Mouse (Mus musculus) mouse embryonic stem cell (cell line): ENCODE results near the gene Zdhhc7.

Experiments used
- in situ Hi-C, 2 experiments: fragments of 300-500 bp; cut with MboI; formaldehyde crosslinking; loops; 1 replicate in 1 of 2; 3 replicates in 1 of 2; pipeline ENCODE4 v1.14.3; 2019 to 2020; ENCODE audit warnings: low sequenced_read_pairs in 2 of 2, low pct_unique_long_range_greater_than_20kb in 1 of 2, mixed read lengths in 1 of 2; ENCODE audit not compliant: unreplicated experiment in 1 of 2

Zdhhc7 gene

DNA sequence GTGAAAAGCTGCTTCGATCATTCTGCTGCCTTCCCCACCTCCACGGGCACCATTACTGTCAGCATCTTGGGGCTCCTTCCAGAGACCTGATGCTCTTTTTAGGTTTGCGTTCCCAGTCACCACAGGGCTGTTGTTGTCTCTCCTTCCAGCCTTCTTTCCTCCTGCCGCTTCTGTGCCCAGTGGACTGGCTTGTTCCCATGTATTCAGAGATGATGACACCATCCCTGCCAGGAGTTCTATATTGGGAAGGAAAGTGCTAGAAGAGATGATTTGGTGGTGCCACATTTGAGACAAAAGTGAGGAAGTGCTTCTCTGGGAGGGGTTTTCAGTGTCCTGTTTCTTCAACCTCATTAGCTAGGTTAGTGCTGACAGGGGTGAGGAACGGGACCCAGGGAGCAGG lies 17.6 kb upstream of the Zdhhc7 start:
- in situ Hi-C loops, result no loop called here

DNA sequence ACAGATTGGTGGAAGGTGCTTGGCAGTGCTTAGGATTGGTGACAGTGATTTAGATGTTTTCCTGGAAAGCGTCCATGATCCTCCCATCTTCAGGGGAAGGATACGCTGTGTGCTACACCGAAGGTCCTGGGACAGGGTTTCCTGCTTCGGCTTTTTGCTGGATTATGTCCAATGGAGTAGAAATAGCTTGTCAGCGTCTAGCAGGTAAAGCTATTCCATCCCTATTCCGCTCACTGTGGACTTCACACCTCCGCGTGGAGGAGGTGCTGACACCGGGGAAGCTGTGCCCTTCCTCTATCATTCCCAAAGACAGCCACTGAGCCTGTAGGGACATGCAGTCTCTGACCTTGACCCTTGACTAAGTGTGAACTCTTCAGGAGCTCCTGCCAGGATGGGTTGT lies 16.9 kb upstream of the Zdhhc7 start:
- in situ Hi-C loops, result no loop called here

DNA sequence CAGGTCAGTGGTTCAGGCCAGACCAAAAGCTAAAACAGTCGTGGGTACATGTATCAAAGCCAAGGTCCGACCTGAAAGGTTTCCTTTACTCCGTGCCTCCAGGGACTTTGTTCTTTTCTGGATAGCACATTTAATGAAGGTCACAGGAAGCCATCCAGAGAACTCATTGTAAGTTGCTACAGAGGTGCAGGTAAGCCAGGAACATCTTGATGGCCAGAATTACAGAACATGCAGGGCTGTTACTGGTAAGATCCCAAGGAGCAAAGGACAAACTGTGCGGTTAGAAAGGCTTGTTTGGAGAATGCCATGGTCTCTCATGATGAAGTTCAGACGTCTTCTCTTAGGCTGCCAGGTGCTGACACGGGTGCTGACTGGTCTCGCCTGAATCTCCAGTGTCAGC lies 15.3 kb upstream of the Zdhhc7 start:
- in situ Hi-C loops, result no loop called here

DNA sequence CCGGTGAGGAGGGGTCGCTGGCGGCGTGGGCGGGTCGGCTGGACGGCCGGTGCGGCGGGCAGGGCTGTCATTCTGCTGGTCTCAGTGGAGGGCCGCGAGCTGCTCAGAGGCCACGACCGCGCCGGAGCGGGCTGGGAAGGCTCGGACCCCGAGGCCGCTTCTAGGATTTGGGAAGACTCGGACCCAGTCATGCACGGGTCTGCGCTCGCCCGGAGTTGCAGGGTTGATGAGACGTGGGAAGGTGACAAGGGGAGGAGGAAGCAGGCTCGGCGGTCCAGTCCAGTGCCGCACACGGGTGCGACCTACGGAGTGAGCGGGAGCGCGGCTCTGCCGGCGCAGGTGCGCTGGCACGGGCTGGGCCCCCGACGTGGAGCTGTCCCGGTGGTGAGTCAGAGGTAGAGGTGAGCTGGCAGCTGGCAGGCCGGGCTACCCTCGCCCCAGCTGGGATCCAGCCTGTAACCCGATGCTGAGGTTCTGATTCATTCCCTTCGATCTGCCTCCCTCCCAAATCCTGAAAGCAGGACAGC lies 13.1 kb upstream of the Zdhhc7 start:
- in situ Hi-C loops, result no loop called here

DNA sequence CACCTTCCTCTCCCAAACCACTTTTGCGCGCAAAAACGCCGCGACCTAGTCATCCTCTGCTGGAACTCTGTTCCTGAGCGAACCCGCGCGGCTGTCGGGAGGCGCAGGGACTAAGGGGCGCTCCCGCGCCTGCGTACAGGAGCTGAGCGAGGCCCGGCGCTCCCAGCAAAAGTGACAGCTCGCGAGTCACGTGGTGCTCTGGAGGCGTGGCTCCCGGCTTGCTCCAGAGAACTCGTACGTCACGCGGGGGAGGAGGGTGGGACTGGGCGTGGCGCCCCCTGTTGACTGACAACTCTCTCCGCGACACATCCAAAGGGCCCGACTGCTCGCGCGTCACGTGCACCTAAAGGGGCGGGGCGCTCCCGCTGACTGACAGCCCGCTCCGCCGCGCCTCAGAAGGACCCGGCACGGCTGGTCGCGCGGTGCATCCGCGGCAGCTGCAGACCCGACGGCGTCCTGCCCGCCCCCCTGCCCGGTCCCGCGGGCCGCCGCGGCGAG lies 12.5 kb upstream of the Zdhhc7 start, which contains the start of gene 6430548M08Rik:
Gene 6430548M08Rik, plus strand, starts transcription at position 395 of the 498 bp plus-strand sequence.
- in situ Hi-C loops, result no loop called here

DNA sequence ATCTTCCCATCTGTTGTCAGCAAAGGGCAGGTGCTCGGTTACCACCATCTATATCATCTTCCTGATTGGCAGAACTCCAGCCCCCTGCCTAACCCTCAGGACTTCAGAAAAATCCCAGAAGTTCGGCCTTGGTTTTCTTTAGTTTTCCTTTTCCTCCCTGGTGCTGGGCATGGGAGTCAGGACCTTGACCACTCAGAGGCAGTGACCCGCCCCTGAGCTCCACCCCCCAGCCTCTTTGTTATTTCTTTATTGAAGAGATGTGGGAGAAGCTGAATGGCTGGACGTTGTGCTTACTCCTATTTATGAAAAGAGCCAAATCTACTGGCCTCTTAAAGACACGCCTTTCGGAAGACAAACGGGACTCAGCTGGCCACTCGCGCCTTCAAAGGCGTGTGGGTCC lies 12.0 kb upstream of the Zdhhc7 start:
- in situ Hi-C loops, result no loop called here

DNA sequence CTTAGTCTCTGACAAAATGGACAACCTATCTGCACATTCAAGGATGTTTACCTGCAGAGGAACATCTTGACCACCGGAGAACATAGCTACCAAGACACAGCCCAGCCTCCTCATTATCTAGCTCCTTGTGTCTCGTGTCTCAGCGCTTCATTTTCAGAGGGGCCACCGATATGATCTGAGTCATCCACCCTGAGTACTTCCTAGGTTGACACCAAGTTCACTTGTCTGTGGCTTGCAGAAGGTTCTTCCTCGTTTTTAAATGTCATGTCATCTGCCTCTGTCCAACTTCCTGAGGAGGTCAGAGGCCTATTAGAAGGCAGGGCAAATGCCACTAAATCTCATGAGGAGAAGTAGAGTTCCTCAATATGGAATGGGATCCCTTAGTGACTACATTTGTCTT lies 11.3 kb upstream of the Zdhhc7 start:
- in situ Hi-C loops, result no loop called here

DNA sequence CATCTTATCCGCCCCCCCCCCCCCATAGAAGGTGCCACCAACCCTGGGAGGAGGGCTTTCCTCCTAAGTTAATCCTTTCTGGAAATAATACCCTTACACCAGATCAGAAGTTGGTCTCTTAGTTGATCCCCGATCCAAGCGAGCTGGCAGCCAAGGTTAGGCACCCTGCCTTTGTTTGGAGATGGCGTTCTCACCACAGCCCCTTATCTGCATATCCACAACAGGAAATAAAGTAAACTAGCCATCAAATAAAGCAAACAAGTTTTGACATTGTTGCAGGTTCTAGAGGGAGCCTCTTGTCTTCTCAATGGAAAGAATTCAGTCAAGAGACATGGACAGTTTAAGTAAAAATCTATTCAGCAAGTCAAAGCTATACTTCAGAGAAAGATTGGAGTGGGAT lies 10.1 kb upstream of the Zdhhc7 start:
- in situ Hi-C loops, result no loop called here

DNA sequence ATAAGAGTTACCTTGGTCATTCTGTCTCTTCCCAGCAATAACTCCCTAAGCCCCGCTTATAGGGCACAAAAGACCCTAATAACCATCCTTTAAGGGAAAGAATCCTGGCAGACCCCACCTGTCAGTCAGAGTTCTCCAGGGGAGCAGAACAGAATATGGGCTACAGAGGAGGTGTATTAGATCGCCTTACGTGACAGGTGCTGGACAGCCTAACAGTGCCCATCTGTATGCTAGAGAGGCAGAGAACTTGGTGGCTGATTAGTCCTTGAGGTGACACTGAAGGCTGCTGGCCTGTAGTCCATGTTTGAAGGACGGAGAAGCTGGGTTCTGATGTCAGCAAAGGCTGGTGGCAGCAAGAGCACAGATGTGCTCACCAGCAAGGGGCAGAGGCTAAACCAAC lies 9.7 kb upstream of the Zdhhc7 start:
- in situ Hi-C loops, result no loop called here

DNA sequence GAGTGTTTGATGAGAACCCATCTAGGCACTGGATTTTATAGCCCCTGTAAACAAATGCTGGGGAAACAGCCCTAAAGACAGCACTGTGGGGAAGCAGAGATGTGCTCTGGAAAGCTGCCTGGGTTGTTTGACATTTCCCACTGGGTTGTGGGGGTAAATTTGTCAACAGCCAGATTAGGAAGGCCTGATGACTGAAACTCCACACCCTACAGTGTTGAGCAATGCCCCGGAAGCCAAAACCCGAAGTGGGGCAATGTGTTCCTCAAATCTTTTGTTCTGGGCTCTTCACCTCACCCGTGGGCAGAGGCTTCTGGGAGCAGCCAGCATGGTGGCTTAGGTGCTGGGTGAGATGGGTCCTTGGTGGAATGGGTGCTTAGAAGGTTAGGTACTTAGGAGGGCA lies 7.9 kb upstream of the Zdhhc7 start:
- in situ Hi-C loops, result no loop called here

DNA sequence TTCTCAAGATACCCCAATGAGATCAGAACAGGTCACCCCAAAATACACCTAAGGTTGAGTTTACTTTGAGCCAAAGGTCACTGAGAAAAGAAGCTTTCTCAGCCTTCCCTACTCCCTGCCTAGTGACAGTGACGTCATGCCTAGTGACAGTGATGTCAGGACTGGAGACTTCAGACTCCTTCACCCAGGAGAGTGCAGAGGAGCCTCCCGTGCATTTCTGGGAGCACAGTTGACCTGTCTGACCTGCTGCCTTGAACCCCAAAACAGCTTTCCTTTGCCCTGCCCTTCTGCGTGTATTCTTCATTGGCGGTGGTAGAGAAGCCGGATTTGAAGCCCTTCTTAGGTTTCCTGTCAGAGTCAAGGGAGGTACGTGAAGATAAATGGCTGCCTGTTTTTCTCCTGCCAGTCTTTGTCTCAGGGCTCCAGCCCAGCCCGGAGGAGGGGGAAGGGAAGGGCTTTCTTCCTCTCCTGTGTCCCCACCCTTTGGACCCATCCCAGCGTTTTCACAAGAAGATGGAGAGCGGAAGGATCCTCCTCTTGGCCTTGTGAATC lies 3.5 kb upstream of the Zdhhc7 start:
- in situ Hi-C loops, result no loop called here

DNA sequence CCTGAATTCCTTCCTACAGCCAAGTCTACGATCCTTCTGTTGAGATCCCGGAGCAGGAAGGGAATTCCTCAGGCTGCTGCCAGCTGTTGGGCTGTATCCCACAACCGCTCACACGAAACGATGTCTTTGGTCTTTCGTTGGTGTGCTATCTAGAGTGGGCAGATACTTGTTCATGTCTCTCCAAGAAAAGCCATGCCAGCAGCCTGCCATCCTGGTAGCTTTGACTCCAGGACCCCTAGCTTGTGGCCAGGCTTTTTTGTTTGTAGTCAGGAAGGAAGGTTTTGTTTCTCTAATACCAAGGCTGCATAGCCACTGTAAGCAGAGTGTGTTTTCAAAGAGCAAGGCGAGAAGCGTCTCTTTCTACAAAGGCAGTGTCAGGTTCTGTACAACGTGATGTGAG lies 2.6 kb upstream of the Zdhhc7 start:
- in situ Hi-C loops, result no loop called here

DNA sequence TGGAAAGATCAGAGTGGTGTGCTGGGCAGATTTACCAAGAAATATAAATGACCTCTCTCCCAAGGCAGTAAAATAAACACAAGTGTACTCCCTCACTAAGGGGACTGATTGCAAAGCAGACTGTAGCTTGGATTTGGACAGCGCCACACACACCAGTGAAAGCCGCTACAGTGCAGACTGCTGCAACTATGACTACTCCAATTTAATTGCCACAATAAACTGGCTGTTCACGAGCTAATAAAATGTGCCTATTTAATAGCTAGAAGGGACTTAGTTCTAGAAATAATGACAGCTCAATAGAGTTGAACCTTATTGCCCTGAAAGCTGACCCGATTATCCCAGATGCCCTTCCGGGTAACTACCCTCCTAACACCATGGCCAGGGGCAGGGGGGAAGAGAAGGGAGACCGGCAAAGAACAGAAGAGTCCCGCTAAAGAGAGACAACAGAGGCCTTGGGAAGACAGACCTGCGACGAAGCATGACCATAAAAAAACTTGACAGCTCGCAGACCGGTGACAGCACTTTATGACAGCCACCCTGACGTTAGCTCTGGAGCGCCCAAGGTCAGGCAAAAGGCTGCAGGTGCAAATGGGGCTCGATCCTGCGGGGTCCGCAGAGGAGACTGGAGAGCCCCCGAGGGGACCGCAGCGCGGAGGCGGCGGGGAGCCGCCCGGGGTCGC lies 754 bp downstream of the Zdhhc7 start:
- in situ Hi-C loops, result no loop called here

DNA sequence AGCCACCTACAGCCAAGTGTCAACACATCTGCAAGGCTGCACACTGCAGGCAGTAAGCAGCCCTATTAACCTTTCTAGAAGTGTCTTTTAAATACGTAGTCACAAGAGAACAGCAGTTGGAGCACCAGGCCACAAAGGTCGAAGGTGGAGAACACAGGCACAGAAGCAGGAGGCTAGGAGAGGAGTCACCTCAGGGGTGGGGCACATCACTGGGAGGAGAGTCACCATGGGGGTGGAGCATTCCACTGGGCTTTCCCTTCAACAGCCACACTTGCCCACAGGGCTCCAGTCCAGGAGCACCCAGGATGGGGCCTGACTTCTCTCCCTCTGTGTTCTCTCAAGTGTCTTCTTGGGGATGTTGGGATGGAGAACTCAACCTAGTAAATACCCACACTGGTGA lies 4.8 kb downstream of the Zdhhc7 start:
- in situ Hi-C loops, result no loop called here

DNA sequence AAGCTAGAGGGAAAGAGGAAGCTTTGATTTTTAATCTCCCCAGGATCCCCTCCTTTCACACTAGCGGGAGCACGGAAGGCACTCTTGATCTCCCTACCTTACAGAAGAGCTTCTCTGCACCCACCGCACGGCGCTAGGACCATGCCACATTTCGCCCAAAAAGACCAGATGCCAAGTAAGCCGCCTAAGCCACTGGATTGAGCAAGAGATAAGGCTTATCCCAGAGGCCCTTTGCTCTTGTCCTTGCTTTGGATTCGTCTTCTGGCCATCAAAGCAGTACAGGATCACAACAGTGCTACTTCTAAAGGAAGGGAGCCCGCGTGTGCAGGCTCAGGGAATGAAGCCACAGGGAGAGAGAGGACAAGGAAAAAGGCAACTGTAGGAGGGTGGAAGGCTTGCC lies 6.5 kb downstream of the Zdhhc7 start:
- in situ Hi-C loops, result no loop called here

DNA sequence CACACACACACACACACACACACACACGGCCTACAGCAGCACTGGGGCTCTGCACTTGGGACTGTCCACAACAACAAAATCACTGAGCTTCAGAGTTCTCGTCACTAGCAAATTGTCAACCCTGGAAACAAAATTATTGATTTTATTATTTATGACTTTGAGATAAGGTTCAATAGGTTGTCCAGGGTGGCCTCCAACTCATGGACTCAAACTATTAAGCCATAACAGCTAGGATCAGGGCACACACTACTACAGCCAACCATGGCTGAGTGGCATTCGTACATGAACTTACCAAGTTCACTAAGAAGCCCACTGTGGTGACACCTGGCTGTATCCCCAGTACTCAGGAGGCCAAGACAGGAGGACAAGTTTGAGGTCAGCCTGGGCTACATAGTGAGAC lies 8.2 kb downstream of the Zdhhc7 start:
- in situ Hi-C loops, result no loop called here

DNA sequence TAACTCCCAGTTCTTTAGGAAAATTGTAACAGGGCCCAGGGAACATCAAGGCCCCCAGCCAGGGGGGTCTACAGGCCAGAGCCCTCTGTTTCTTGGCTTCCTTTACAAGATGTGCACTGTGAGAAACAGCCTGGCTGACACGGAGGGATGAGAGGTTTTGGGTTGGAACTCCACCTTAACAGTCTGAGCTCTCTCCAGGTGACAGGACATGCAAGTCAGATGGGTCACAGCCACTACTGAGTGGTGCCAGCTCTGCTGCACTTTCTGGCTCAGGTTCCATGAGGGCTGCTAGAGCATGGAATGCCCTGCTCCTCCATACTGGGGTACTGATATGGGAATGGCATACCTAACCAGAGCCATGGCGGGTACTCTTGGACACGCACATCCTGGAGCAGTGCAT lies 10.2 kb downstream of the Zdhhc7 start:
- in situ Hi-C loops, result no loop called here

DNA sequence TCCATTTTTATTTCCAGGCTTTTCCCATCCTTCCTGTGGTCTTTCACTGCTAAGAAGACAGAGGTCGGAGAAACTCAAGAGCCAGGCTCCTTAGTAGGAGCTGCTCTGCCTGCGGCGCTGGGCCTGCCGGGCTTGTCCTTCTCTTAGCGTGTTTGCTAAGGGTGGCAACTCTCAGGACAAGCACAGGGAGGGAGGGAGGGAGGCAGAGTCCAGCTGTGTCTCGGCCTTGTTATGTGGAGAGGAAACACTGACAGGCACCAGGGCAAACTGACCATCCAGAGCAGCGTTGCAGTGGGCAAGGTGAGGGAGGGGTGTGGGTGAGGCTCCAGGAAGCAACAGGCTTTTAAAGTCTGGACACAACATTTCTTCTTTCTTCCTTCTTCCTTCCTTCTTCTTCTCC lies 11.8 kb downstream of the Zdhhc7 start:
- in situ Hi-C loops, result no loop called here

DNA sequence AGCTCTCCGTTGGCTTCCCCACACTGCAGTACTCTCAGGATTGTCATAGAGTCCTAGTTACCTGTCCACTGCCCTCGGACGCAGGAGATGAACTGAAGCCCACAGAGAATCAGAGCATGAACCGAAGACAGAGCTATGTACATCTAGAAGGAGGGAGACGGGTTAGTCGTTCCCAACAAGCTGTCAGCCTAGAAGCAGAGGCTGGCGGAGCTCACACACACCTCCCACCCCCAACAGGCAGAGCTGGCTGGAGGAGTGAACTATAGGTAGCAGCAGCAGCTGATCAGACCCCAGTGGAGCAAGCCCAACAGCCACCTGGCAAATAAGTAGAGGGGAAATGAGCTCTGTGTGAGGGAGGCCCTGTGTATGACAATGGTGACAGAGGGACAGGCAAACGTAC lies 16.5 kb downstream of the Zdhhc7 start:
- in situ Hi-C loops, result no loop called here

DNA sequence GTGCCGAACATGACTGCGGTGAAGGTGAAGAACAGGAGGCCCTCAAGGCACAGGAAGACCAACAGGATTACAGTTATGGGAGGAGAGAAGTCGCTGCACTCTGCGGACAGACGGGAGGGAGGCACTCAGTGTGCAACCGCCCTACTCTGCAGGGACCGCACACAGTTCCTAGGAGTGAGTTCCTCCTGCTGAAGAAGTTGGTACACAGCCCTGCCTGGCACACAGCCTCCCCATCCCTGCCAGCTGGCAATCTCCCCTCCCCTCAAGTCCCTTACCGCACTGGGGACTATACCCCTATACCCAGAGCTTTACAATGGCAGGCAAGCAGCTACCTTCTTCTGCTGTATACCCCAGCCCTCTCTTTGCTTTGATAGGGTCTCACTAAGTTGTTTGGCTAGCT lies 18.0 kb downstream of the Zdhhc7 start:
- in situ Hi-C loops, result no loop called here
